Mouse (Mus musculus) testis, postnatal 10 days (tissue): ENCODE data around the gene Sh3pxd2a.

Source experiments
- DNase-seq: peaks from one replicate; pipeline ENCODE4 v3.0.0; 2021; ENCODE audit warnings: low spot score

The Sh3pxd2a gene

GRCm38 (mm10) chr19:47311162-47311561, 153.0 kb downstream of the Sh3pxd2a start:
- no peak for DNase-seq

- no peak for DNase-seq
These were observed 154.4 kb downstream of the Sh3pxd2a start for GRCm38 (mm10) chr19:47309824-47310223.

- no peak for DNase-seq
These were observed 157.3 kb downstream of the Sh3pxd2a start for GRCm38 (mm10) chr19:47306917-47307315.

- no peak for DNase-seq
These were observed 157.9 kb downstream of the Sh3pxd2a start for GRCm38 (mm10) chr19:47306128-47306916.

- DNase-seq: no peak
These were observed 158.8 kb downstream of the Sh3pxd2a start for GRCm38 (mm10) chr19:47305401-47305800.

GRCm38 (mm10) chr19:47304170-47304745, 159.9 kb downstream of the Sh3pxd2a start:
- DNase-seq: no peak

- DNase-seq: no peak
These were observed 161.1 kb downstream of the Sh3pxd2a start for GRCm38 (mm10) chr19:47303128-47303527.

GRCm38 (mm10) chr19:47302191-47302852, 161.9 kb downstream of the Sh3pxd2a start:
- DNase-seq: no peak

GRCm38 (mm10) chr19:47301303-47302190, 162.7 kb downstream of the Sh3pxd2a start:
- no peak for DNase-seq

- DNase-seq: no peak
These were observed 166.1 kb downstream of the Sh3pxd2a start for GRCm38 (mm10) chr19:47298100-47298499.

GRCm38 (mm10) chr19:47292451-47292951, 171.7 kb downstream of the Sh3pxd2a start:
- DNase-seq: peak; percentile 52

GRCm38 (mm10) chr19:47291307-47292080, 172.7 kb downstream of the Sh3pxd2a start:
- DNase-seq: no peak

- no peak for DNase-seq
These were observed 177.2 kb downstream of the Sh3pxd2a start for GRCm38 (mm10) chr19:47286886-47287450.

- DNase-seq: no peak
These were observed 178.6 kb downstream of the Sh3pxd2a start for GRCm38 (mm10) chr19:47285581-47285980.

GRCm38 (mm10) chr19:47282688-47283215, 181.4 kb downstream of the Sh3pxd2a start:
- no peak for DNase-seq

- peak; percentile 60 for DNase-seq
These were observed 182.1 kb downstream of the Sh3pxd2a start for GRCm38 (mm10) chr19:47282050-47282454.

- peak; percentile 59 for DNase-seq
These were observed 183.3 kb downstream of the Sh3pxd2a start for GRCm38 (mm10) chr19:47280894-47281293.

GRCm38 (mm10) chr19:47279788-47280532, 184.2 kb downstream of the Sh3pxd2a start:
- peak; percentile 77 for DNase-seq

GRCm38 (mm10) chr19:47279372-47279771, 184.8 kb downstream of the Sh3pxd2a start:
- no peak for DNase-seq

- DNase-seq: no peak
These were observed 187.5 kb downstream of the Sh3pxd2a start for GRCm38 (mm10) chr19:47276730-47277129.
